Mouse (Mus musculus): ENCODE data around the gene Slc25a36. TPM values are rescaled to one million over a fixed set of nuclear protein-coding genes. Genes with fewer than 3 reads are reported as not detected.

Slc25a36 gene
- polyA plus RNA-seq, 1 experiment, result 0.16 TPM

DNA sequence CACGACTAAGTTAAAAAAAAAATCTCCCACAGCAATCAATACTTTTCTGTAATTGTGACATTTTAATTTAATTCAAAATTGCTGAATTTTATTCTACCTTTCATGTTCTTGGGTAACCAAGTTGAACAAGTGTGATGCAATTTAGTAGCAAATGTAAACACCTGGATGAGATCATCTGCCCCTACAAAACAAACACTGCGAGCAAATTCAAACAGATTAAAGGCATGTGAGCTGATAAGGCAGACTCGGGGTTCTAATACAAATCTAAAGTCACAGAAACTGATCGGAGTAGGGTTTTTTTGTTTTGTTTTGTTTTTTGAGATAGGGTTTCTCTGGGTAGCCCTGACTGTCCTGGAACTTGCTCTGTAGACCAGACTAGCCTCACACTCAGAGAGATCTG lies 12.0 kb downstream of the Slc25a36 start:
- no peaks in the 10 kb centered on the region; the same call in 1 of the 2 replicates for H3K27me3 ChIP-seq (ENCODE audit: control insufficient read depth)
- no peak overlapping the region for H3K4me3 ChIP-seq (replicated peaks)
- H3K4me1 ChIP-seq (ENCODE audit: control insufficient read depth), result peaks cover 11% of the 10 kb centered on the region
- TF ChIP-seq GATA1 (IDR thresholded peaks at IDR 0.05; ENCODE audit: low read length), result no peak
- TF ChIP-seq TAL1 (IDR thresholded peaks at IDR 0.05; ENCODE audit: low read length), result no peak
- peaks cover 37% of the 10 kb centered on the region for H3K36me3 ChIP-seq (ENCODE audit: control insufficient read depth)
- no peaks in the 10 kb centered on the region for H3K9me3 ChIP-seq (ENCODE audit: control insufficient read depth, low read length)

DNA sequence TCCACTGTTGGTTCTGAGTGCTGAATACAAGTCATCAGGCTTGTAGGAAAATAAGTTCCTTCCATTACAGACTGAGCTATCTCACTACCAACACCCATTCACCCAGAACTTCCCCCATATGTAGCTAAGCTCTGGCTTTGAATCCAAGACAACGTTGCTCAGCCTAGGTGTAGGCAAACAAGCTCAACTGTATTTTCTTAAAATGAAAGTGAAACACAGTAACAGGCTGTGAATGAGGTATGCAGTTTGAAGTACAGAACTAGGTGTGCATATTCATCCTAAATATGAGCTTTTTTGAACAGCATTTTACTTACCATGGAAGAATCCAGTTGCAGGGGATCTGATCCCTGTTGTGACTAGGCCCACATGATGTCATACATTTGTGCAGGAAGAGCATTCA lies 14.8 kb downstream of the Slc25a36 start:
- TF ChIP-seq GATA1 (IDR thresholded peaks at IDR 0.05; ENCODE audit: low read length), result no peak
- no peak for TF ChIP-seq TAL1 (IDR thresholded peaks at IDR 0.05; ENCODE audit: low read length)
- peaks cover 51% of the 10 kb centered on the region for H3K36me3 ChIP-seq (ENCODE audit: control insufficient read depth)

DNA sequence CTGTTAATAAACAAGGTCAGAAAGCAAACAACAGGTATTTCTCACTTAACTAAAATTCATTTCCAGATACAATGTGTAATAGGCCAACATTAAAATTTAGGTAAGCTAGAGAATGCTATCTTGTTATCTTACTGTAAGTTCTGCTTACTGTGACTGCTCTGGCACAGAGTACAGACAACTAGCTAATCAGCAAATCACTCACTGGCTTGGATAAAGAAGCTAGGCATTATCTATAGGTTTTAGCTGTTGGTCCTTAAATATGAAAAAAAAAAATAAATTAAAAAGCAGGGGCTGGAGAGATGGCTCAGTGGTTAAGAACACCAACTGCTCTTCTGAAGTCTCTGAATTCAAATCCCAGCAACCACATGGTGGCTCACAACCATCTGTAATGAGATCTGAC lies 23.1 kb downstream of the Slc25a36 start:
- Histone ChIP-seq H3K9me3 (ENCODE audit: control insufficient read depth, low read length) (no peaks in the 10 kb centered on the region), H3K27me3 (ENCODE audit: control insufficient read depth) (no peaks in the 10 kb centered on the region), H3K4me1 (ENCODE audit: control insufficient read depth) (no peaks in the 10 kb centered on the region), H3K4me3 (replicated peaks) (no peak overlapping the region), H3K36me3 (ENCODE audit: control insufficient read depth) (peaks cover 27% of the 10 kb centered on the region)
- TF ChIP-seq TAL1 (IDR thresholded peaks at IDR 0.05; ENCODE audit: low read length), result no peak
- TF ChIP-seq GATA1 (IDR thresholded peaks at IDR 0.05; ENCODE audit: low read length), result no peak

More for the DNA sequence above, 14.8 kb downstream of the Slc25a36 start:
- Histone ChIP-seq H3K27me3 (ENCODE audit: control insufficient read depth) (no peaks in the 10 kb centered on the region; the same call in 1 of the 2 replicates), H3K4me3 (replicated peaks) (no peak overlapping the region), H3K9me3 (ENCODE audit: control insufficient read depth, low read length) (no peaks in the 10 kb centered on the region), H3K4me1 (ENCODE audit: control insufficient read depth) (no peaks in the 10 kb centered on the region)

DNA sequence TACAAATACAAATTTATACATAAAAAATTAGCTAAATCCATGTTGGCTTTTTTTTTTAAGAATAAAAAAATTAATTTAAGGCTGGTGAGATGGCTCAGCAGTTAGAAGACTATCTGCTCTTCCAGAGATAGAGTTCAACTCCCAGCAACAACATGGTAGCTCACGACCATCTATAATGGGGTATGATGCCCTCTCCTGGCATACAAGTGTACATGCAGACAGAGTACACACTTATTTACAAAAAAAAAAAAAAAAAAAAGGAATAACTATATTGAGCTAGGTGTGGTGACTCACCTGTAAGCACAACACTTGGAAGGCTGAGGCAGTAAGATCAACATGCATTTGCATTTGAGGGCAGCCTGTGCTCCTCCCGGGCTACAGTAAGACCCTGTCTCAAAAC lies 26.3 kb downstream of the Slc25a36 start:
- H3K36me3 ChIP-seq (ENCODE audit: control insufficient read depth), result peaks cover 36% of the 10 kb centered on the region
- no peaks in the 10 kb centered on the region for H3K9me3 ChIP-seq (ENCODE audit: control insufficient read depth, low read length)
- no peak overlapping the region for H3K4me3 ChIP-seq (replicated peaks)
- no peaks in the 10 kb centered on the region for H3K4me1 ChIP-seq (ENCODE audit: control insufficient read depth)
- no peaks in the 10 kb centered on the region for H3K27me3 ChIP-seq (ENCODE audit: control insufficient read depth)
- TF ChIP-seq GATA1 (IDR thresholded peaks at IDR 0.05; ENCODE audit: low read length) (no peak), TAL1 (IDR thresholded peaks at IDR 0.05; ENCODE audit: low read length) (no peak)

DNA sequence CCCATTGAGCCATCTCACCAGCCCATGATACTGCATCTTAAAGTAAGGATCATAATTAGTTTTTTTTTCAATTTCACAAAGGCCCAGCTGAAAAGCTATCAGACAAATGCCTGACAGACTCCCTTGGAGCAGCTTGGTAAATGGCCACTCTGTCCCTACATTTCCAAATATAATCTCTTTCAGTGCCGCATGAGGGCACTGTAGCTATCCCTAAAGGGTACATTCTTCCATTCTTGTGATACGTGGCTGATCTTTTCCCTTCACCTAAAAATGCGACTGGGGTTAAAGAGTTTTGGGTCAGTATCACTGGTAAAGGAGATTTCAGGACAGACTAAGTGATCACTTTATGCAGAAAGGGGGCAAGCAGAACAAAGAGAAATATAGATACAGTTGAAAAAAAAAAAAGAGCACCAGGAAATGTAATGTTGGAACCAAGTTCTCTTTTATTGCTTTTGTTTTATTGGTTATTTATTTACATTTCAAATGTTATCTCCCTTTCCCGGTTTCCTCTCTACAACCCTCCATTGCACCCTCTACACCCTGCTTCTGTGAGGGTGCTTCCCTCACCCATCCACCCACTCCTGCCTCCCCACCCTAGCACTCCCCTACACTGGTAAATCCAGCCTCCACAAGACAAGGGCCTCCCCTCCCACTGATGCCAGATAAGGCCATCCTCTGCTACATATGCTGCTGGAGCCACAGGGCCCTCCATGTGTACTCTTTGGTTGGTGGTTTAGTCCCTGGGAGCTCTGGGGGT lies 29.7 kb downstream of the Slc25a36 start:
- TF ChIP-seq TAL1 (IDR thresholded peaks at IDR 0.05; ENCODE audit: low read length) (no peak), GATA1 (IDR thresholded peaks at IDR 0.05; ENCODE audit: low read length) (no peak)
- Histone ChIP-seq H3K4me3 (replicated peaks) (no peak overlapping the region), H3K9me3 (ENCODE audit: control insufficient read depth, low read length) (no peaks in the 10 kb centered on the region), H3K4me1 (ENCODE audit: control insufficient read depth) (no peaks in the 10 kb centered on the region), H3K36me3 (ENCODE audit: control insufficient read depth) (peaks cover 49% of the 10 kb centered on the region), H3K27me3 (ENCODE audit: control insufficient read depth) (no peaks in the 10 kb centered on the region)

DNA sequence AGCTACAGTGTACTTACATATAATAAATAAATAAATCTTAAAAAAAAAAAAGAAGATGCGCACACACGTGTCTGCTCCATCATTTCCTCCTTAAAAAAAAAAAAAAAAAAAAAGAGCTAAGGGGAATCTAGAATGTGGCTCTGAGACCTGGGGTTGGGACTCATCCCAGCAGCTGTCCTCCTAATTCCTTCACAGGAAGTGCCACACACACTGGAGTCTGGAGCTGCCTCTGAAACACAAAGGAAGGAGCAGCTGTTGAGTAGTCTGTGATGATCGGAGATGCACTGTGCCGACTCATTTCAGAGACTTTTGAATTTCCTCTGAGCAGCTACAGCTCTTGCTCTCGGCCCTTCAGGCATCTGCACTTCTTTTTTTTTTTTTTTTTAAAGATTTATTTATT lies 41.0 kb downstream of the Slc25a36 start:
- Histone ChIP-seq H3K36me3 (ENCODE audit: control insufficient read depth) (peaks cover 12% of the 10 kb centered on the region), H3K9me3 (ENCODE audit: control insufficient read depth, low read length) (no peaks in the 10 kb centered on the region)

DNA sequence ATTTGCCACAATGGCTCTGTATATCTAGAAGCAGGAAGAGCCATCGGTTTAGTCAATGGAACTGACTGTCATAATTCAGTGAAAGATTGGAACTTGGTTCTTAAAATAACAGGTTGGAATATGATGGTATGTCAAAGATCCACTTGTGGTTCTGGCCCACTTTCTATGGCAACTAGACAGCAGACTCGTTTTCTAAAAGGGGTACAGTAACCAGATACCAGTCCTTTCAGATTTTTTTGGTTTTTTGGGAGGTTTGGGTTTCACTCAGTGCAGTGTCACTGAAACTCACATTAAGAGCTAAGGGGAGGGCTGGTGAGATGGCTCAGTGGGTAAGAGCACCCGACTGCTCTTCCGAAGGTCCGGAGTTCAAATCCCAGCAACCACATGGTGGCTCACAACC lies 41.5 kb downstream of the Slc25a36 start:
- no peak for TF ChIP-seq GATA1 (IDR thresholded peaks at IDR 0.05; ENCODE audit: low read length)
- TF ChIP-seq TAL1 (IDR thresholded peaks at IDR 0.05; ENCODE audit: low read length), result no peak
- Histone ChIP-seq H3K4me1 (ENCODE audit: control insufficient read depth) (no peaks in the 10 kb centered on the region), H3K27me3 (ENCODE audit: control insufficient read depth) (no peaks in the 10 kb centered on the region), H3K9me3 (ENCODE audit: control insufficient read depth, low read length) (no peaks in the 10 kb centered on the region), H3K36me3 (ENCODE audit: control insufficient read depth) (peaks cover 8% of the 10 kb centered on the region), H3K4me3 (replicated peaks) (no peak overlapping the region)

More for the DNA sequence above, 41.0 kb downstream of the Slc25a36 start:
- no peak for TF ChIP-seq GATA1 (IDR thresholded peaks at IDR 0.05; ENCODE audit: low read length)
- TF ChIP-seq TAL1 (IDR thresholded peaks at IDR 0.05; ENCODE audit: low read length), result no peak
- no peaks in the 10 kb centered on the region for H3K4me1 ChIP-seq (ENCODE audit: control insufficient read depth)
- no peak overlapping the region for H3K4me3 ChIP-seq (replicated peaks)
- H3K27me3 ChIP-seq (ENCODE audit: control insufficient read depth), result no peaks in the 10 kb centered on the region

DNA sequence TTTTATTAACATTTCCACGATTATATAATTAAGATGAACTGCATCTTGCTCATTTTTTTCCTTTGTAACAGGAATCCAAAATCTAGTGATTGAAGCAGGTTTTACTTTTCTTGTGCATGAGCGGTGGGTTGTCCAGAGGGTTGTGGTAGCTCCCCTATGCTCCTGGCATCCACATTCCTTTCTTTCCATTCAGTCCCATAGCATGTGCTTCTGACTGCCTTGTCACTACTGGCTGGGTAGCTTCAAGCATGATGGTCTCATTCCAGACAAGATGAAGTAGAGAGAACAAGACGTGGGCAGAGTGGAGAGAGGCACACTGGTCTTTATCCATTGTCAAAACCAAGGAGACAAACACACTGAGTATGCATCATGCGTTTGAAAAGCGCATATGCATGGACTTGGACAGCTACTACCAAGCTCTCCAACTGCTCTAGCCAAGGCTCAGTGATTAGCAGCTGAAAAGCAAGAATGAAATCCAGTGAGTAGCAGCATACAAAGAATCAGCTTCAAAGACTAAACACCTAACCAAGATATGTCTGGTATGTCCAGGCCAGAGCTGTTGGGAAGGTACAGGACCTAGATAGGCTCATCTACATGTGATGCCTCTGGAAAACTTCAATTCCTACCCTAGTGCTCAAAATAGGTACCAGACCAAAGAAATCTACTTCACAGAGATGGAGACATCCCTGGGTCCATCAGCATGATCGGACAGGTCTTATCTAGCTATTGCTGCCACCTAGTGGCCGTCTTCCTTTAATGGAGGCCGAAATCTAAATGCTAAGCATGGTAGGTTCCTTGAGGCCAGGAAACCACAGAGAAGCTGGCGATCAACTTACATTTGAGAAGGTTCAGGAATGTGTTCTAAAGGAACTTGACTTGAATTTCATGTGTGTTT lies 42.5 kb downstream of the Slc25a36 start:
- peaks cover 8% of the 10 kb centered on the region for H3K36me3 ChIP-seq (ENCODE audit: control insufficient read depth)
- H3K9me3 ChIP-seq (ENCODE audit: control insufficient read depth, low read length), result no peaks in the 10 kb centered on the region
- H3K27me3 ChIP-seq (ENCODE audit: control insufficient read depth), result no peaks in the 10 kb centered on the region
- TF ChIP-seq TAL1 (IDR thresholded peaks at IDR 0.05; ENCODE audit: low read length) (no peak), GATA1 (IDR thresholded peaks at IDR 0.05; ENCODE audit: low read length) (no peak)
- H3K4me1 ChIP-seq (ENCODE audit: control insufficient read depth), result no peaks in the 10 kb centered on the region
- H3K4me3 ChIP-seq (replicated peaks), result no peak overlapping the region

DNA sequence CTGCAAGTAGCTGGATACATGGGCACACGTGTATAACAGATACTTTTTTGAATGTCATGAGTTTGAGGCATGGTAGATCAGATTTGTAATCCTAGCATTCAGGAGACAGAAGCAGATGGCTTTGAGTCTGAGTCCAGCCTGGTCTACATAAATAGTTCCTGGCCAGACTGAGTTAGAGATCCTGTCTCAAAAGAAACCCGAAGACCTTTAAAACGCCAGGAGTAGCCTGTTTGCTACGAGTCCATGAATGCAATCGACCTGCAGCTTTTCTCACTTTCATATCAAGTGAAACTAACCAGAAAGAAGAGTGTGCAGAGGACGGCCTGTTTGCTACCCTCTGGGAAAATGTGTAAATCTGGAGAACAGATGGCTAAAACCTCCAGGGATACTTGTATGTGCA lies 43.2 kb downstream of the Slc25a36 start:
- H3K36me3 ChIP-seq (ENCODE audit: control insufficient read depth), result peaks cover 8% of the 10 kb centered on the region
- no peak overlapping the region for H3K4me3 ChIP-seq (replicated peaks)
- no peak for TF ChIP-seq GATA1 (IDR thresholded peaks at IDR 0.05; ENCODE audit: low read length)
- no peak for TF ChIP-seq TAL1 (IDR thresholded peaks at IDR 0.05; ENCODE audit: low read length)
- no peaks in the 10 kb centered on the region for H3K9me3 ChIP-seq (ENCODE audit: control insufficient read depth, low read length)
- no peaks in the 10 kb centered on the region for H3K4me1 ChIP-seq (ENCODE audit: control insufficient read depth)
- H3K27me3 ChIP-seq (ENCODE audit: control insufficient read depth), result no peaks in the 10 kb centered on the region
